8 mouse cellular contexts compared by ENCODE assay signal in the genomic region with DNA sequence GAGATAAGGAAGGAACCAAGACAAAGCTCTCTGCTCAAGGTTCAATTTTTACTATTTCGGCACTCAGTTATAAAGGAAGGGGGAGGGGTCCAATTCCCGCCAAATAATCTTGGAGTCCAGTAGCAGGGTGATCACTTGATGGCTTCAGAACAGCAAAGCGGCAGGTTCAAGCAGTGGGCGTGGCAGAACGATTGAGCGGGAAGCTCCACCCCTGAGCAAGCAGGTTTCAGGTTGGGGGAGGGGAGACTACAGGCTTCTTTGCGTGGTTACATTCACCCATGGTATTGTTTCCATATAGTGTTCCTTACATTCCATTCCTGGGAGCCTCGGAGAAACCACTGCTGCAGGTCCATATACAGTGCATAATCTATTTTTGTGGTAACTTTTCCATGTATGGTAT. TPM values are rescaled to one million over a fixed set of nuclear protein-coding genes. Genes with fewer than 3 reads are reported as not detected.
DNase-seq lines count a peak whose midpoint lies in the region; ATAC-seq and TF ChIP-seq lines count a peak whose summit lies in the region.
"Not testable (repeated sequence)": the region's sequence is repeated elsewhere in the genome, so short reads cannot be mapped to it uniquely, and the experiment has no call there.

No protein-coding gene starts in this region.

- not testable (repeated sequence) for H3K4me1 ChIP-seq in CH12.LX (ENCODE audit: control insufficient read depth in 1 of 2, insufficient read depth in 2 of 2); embryonic facial prominence, embryonic 11.5 days (ENCODE audit: control insufficient read depth, insufficient read depth, low read length); hindbrain, postnatal 0 days (ENCODE audit: insufficient read depth, low read length); limb, embryonic 10.5 days; liver, embryonic 16.5 days (ENCODE audit: control insufficient read depth, low read depth, low read length); midbrain, embryonic 16.5 days (ENCODE audit: control insufficient read depth, insufficient read depth, low read length)

- not testable (repeated sequence) for TF ChIP-seq EP300 in CH12.LX (IDR thresholded peaks at IDR 0.05; ENCODE audit: low read length)

- 22% methylated on average over 8 of the region's 8 CpGs for WGBS in embryonic facial prominence, embryonic 11.5 days
- WGBS in hindbrain, postnatal 0 days = 20% methylated on average over 7 of the region's 8 CpGs
- WGBS in limb, embryonic 10.5 days = 22% methylated on average over 8 of the region's 8 CpGs
- 18% methylated on average over 8 of the region's 8 CpGs for WGBS in liver, embryonic 16.5 days (ENCODE audit: insufficient replicate concordance)
- WGBS in midbrain, embryonic 16.5 days = 23% methylated on average over 8 of the region's 8 CpGs

- ATAC-seq in embryonic facial prominence, embryonic 11.5 days (replicated peaks; ENCODE audit: insufficient number of reproducible peaks, low FRiP score, low TSS enrichment, low read depth); hindbrain, postnatal 0 days; liver, embryonic 16.5 days (ENCODE audit: low read depth); midbrain, embryonic 16.5 days: not testable (repeated sequence)

- not testable (repeated sequence) for TF ChIP-seq RAD21 in CH12.LX (IDR thresholded peaks at IDR 0.05; ENCODE audit: low read depth, low read length)

- H3K79me2 ChIP-seq in CH12.LX (replicated peaks; ENCODE audit: control insufficient read depth, extremely low read depth, insufficient read depth, poor library complexity, severe bottlenecking) = not testable (repeated sequence)

- in situ Hi-C loops in CH12.LX (cut with MboI; ENCODE audit: low pct_ligation_motif_present, low pct_unique_long_range_greater_than_20kb, low sequenced_read_pairs) = not testable (repeated sequence)

- not testable (repeated sequence) for DNase-seq in CH12.LX (ENCODE audit: extremely low read depth); hindbrain, postnatal 0 days (ENCODE audit: low spot score); limb, embryonic 10.5 days (ENCODE audit: low spot score)
- peak; percentile 37 for DNase-seq in embryonic facial prominence, embryonic 11.5 days (ENCODE audit: low spot score)
- DNase-seq in heart, adult 11 months = peak; percentile 55
- peak; percentile 6 for DNase-seq in thymus, postnatal 25 days

- not testable (repeated sequence) for H3K36me3 ChIP-seq in CH12.LX (replicated peaks in 1 of 2; ENCODE audit: control insufficient read depth in 1 of 2, insufficient read depth in 1 of 2, low read length in 1 of 2); embryonic facial prominence, embryonic 11.5 days (replicated peaks; ENCODE audit: control insufficient read depth, insufficient read depth, low read depth, low read length); hindbrain, postnatal 0 days (ENCODE audit: insufficient read depth, low read length); limb, embryonic 10.5 days; liver, embryonic 16.5 days (ENCODE audit: control insufficient read depth, insufficient read depth); midbrain, embryonic 16.5 days (ENCODE audit: control insufficient read depth, insufficient read depth, low read length)

- not testable (repeated sequence) for H3K27me3 ChIP-seq in CH12.LX (replicated peaks); embryonic facial prominence, embryonic 11.5 days (ENCODE audit: control insufficient read depth, insufficient read depth, low read length); hindbrain, postnatal 0 days (ENCODE audit: insufficient read depth, low read length); limb, embryonic 10.5 days (ENCODE audit: low read depth, poor library complexity, severe bottlenecking); liver, embryonic 16.5 days (ENCODE audit: control insufficient read depth, insufficient read depth, low read depth, low read length); midbrain, embryonic 16.5 days (ENCODE audit: control insufficient read depth, insufficient read depth, low read depth, low read length)

- H3K4me2 ChIP-seq in CH12.LX (ENCODE audit: insufficient read depth, low read depth, poor library complexity, severe bottlenecking) = peak overlapping the region; percentile 22
- not testable (repeated sequence) for H3K4me2 ChIP-seq in embryonic facial prominence, embryonic 11.5 days (ENCODE audit: low read depth, low read length)
- H3K4me2 ChIP-seq in hindbrain, postnatal 0 days (ENCODE audit: low read depth, low read length) = peak overlapping the region; percentile 28; the same call in 1 of the 2 replicates
- H3K4me2 ChIP-seq in liver, embryonic 16.5 days (ENCODE audit: low read depth, low read length) = peak overlapping the region; percentile 20; the same call in 1 of the 2 replicates
- H3K4me2 ChIP-seq in midbrain, embryonic 16.5 days (ENCODE audit: low read length) = peak overlapping the region; percentile 36

- not testable (repeated sequence) for H3K9me3 ChIP-seq in CH12.LX (replicated peaks; ENCODE audit: low read length); embryonic facial prominence, embryonic 11.5 days (replicated peaks; ENCODE audit: control insufficient read depth, low read length); hindbrain, postnatal 0 days (ENCODE audit: low read length); limb, embryonic 10.5 days (replicated peaks); liver, embryonic 16.5 days (replicated peaks; ENCODE audit: control insufficient read depth, low read length); midbrain, embryonic 16.5 days (replicated peaks; ENCODE audit: control insufficient read depth, low read length, poor library complexity, severe bottlenecking)

- not testable (repeated sequence) for H3K9ac ChIP-seq in CH12.LX (ENCODE audit: insufficient read depth, low read depth); embryonic facial prominence, embryonic 11.5 days (replicated peaks; ENCODE audit: low read length); hindbrain, postnatal 0 days (replicated peaks; ENCODE audit: low read length); liver, embryonic 16.5 days (ENCODE audit: low read depth, low read length); midbrain, embryonic 16.5 days (ENCODE audit: low read depth, low read length)

- not testable (repeated sequence) for TF ChIP-seq CTCF in CH12.LX (conservative IDR thresholded peaks at IDR 0.05 in 1 of 2, IDR thresholded peaks at IDR 0.05 in 1 of 2; ENCODE audit: low read depth in 2 of 2, low read length in 2 of 2); hindbrain, postnatal 0 days (IDR thresholded peaks at IDR 0.05; ENCODE audit: low read depth)

- dilution Hi-C loops in CH12.LX (cut with MboI; ENCODE audit: extremely low pct_ligation_motif_present, extremely low pct_unique_long_range_greater_than_20kb, low sequenced_read_pairs) = not testable (repeated sequence)

- not testable (repeated sequence) for H3K4me3 ChIP-seq in CH12.LX (replicated peaks in 1 of 3; ENCODE audit: low read depth in 2 of 3, low read length in 2 of 3, poor library complexity in 1 of 3); embryonic facial prominence, embryonic 11.5 days (ENCODE audit: low read depth, low read length); hindbrain, postnatal 0 days (ENCODE audit: low read length); liver, embryonic 16.5 days (ENCODE audit: low read depth, low read length)
- 0 out of 2 replicates have a peak overlapping the region, but pooled peaks have one; percentile 5 for H3K4me3 ChIP-seq in limb, embryonic 10.5 days
- H3K4me3 ChIP-seq in midbrain, embryonic 16.5 days (ENCODE audit: low read depth, low read length) = peak overlapping the region; percentile 12; the same call in 1 of the 2 replicates

- not testable (repeated sequence) for TF ChIP-seq POLR2A in CH12.LX (IDR thresholded peaks at IDR 0.05; ENCODE audit: low read depth, low read length)

- not testable (repeated sequence) for H3K27ac ChIP-seq in CH12.LX (ENCODE audit: insufficient read depth, low read depth); embryonic facial prominence, embryonic 11.5 days (replicated peaks; ENCODE audit: low read depth, low read length); hindbrain, postnatal 0 days; limb, embryonic 10.5 days; liver, embryonic 16.5 days (ENCODE audit: low read length); midbrain, embryonic 16.5 days (ENCODE audit: low read length)

TF ChIP-seq in CH12.LX, 34 proteins besides CTCF, POLR2A, EP300 and RAD21:
- TF ChIP-seq CHD2 (IDR thresholded peaks at IDR 0.05; ENCODE audit: low read length) = 0 out of 2 replicates have a peak, but pooled peaks have one; percentile 8

RNA-seq across cellular contexts. Expression of a gene that starts 33.1 kb away (rescaled TPM):
- total RNA-seq in CH12.LX (2012; rRNA removed) (13.3 and 13.6 TPM in 2 replicates), CH12.LX (2014; rRNA removed) (23.0 and 23.1 TPM in 2 replicates)
- polyA plus RNA-seq in CH12.LX (2012; ENCODE audit: insufficient read length, low read depth) = 15.3 and 15.7 TPM in 2 replicates
- 25.6 and 33.6 TPM in 2 replicates for polyA plus RNA-seq in embryonic facial prominence, embryonic 11.5 days (2014; fragmentation: Nextera tagmentation; extraction: Ambion mirVana)
- 13.4 and 14.0 TPM in 2 replicates for total RNA-seq in hindbrain, postnatal 0 days (2014; rRNA removed)
- 8.0 and 9.3 TPM in 2 replicates for polyA plus RNA-seq in hindbrain, postnatal 0 days (2015; fragmentation: Nextera tagmentation; extraction: Ambion mirVana)
- 16.4 and 19.7 TPM in 2 replicates for polyA plus RNA-seq in limb, embryonic 10.5 days (2016; fragmentation: Nextera tagmentation; extraction: Ambion mirVana)
- 4.0 and 4.4 TPM in 2 replicates for polyA plus RNA-seq in liver, embryonic 16.5 days (2015; fragmentation: Nextera tagmentation; extraction: Ambion mirVana)
- 21.5 and 22.7 TPM in 2 replicates for polyA plus RNA-seq in midbrain, embryonic 16.5 days (2015; fragmentation: Nextera tagmentation; extraction: Ambion mirVana)
